Mouse (Mus musculus): ENCODE results near the gene Ppp4r3a. TPM values are rescaled to one million over a fixed set of nuclear protein-coding genes. Genes with fewer than 3 reads are reported as not detected.
A peak's percentile ranks its signal among the peaks of the same experiment; 100 is the strongest.
"Not testable (repeated sequence)": the region's sequence is repeated elsewhere in the genome, so short reads cannot be mapped to it uniquely, and the experiment has no call there.

The Ppp4r3a gene
- polyA plus RNA-seq (2012; rRNA removed) (11.7 and 18.3 TPM in 2 replicates), polyA plus RNA-seq (2014; fragmentation: Nextera tagmentation; extraction: Ambion mirVana) (18.8 and 20.9 TPM in 2 replicates)

GRCm38 (mm10) chr12:101083076-101083838 lies at the start of gene Ppp4r3a:
Gene Ppp4r3a (minus strand): TSS chr12:101083702.
- Histone ChIP-seq H3K4me1 (replicated peaks; ENCODE audit: control insufficient read depth in 2 of 2, insufficient read depth in 2 of 2, low read length in 1 of 2) (peaks cover 9 to 10% of the 10 kb centered on the region in 2 experiments), H3K36me3 (replicated peaks; ENCODE audit: control insufficient read depth, insufficient read depth, low read depth) (peaks cover 11% of the 10 kb centered on the region)
- ATAC-seq (ENCODE audit: insufficient read depth) = peak; percentile 96

GRCm38 (mm10) chr12:101123013-101123412 lies 39.5 kb upstream of the Ppp4r3a start:
- no peak overlapping the region for H3K4me2 ChIP-seq (ENCODE audit: low read depth)
- 15% methylated on average over 1 of the region's 1 CpGs for WGBS (ENCODE audit: insufficient replicate concordance)
- H3K9me3 ChIP-seq (ENCODE audit: control insufficient read depth, low read length) = no peaks in the 10 kb centered on the region
- DNase-seq (ENCODE audit: low read depth in 3 of 3, low spot score in 3 of 3) (no peak), ATAC-seq (ENCODE audit: insufficient read depth) (no peak)
- no peak overlapping the region for H3K4me3 ChIP-seq (ENCODE audit: insufficient read depth in 1 of 2, low read depth in 2 of 2, low read length in 2 of 2)
- no peak overlapping the region for H3K27ac ChIP-seq
- no peak for TF ChIP-seq EP300 (IDR thresholded peaks at IDR 0.05; ENCODE audit: low read depth)
- peak; percentile 49; the same call in 1 of the 2 replicates for TF ChIP-seq CTCF (IDR thresholded peaks at IDR 0.05; ENCODE audit: low read depth)
- no peak overlapping the region for H3K9ac ChIP-seq (replicated peaks)
- H3K27me3 ChIP-seq (ENCODE audit: control insufficient read depth, insufficient read depth, low read length) = no peaks in the 10 kb centered on the region
- H3K4me1 ChIP-seq (replicated peaks; ENCODE audit: control insufficient read depth in 2 of 2, insufficient read depth in 2 of 2, low read length in 1 of 2) = no peaks in the 10 kb centered on the region
- no peaks in the 10 kb centered on the region for H3K36me3 ChIP-seq (replicated peaks; ENCODE audit: control insufficient read depth, insufficient read depth, low read depth)

More at GRCm38 (mm10) chr12:101083076-101083838, at the start of gene Ppp4r3a:
- Histone ChIP-seq H3K27ac (peak within 1 kb of the TSS; percentile 79), H3K27me3 (ENCODE audit: control insufficient read depth, insufficient read depth, low read length) (no peaks in the 10 kb centered on the region), H3K9me3 (ENCODE audit: control insufficient read depth, low read length) (no peaks in the 10 kb centered on the region), H3K4me2 (ENCODE audit: low read depth) (peak within 1 kb of the TSS; percentile 86), H3K9ac (replicated peaks) (peak within 1 kb of the TSS; percentile 97), H3K4me3 (ENCODE audit: insufficient read depth in 1 of 2, low read depth in 2 of 2, low read length in 2 of 2) (peak within 1 kb of the TSS; percentile 81 to 100)
- under 1% methylated on average over 85 of the region's 90 CpGs for whole genome bisulfite sequencing (ENCODE audit: insufficient replicate concordance)
- TF ChIP-seq CTCF (IDR thresholded peaks at IDR 0.05; ENCODE audit: low read depth) (no peak), EP300 (IDR thresholded peaks at IDR 0.05; ENCODE audit: low read depth) (no peak)
- DNase-seq (ENCODE audit: low read depth in 3 of 3, low spot score in 3 of 3) = peak; percentile 91

- DNase-seq (ENCODE audit: low read depth in 3 of 3, low spot score in 3 of 3); ATAC-seq (ENCODE audit: insufficient read depth); H3K4me3 ChIP-seq (ENCODE audit: insufficient read depth in 1 of 2, low read depth in 2 of 2, low read length in 2 of 2); H3K36me3 ChIP-seq (replicated peaks; ENCODE audit: control insufficient read depth, insufficient read depth, low read depth); H3K27me3 ChIP-seq (ENCODE audit: control insufficient read depth, insufficient read depth, low read length); H3K4me1 ChIP-seq (replicated peaks; ENCODE audit: control insufficient read depth in 2 of 2, insufficient read depth in 2 of 2, low read length in 1 of 2); H3K27ac ChIP-seq; H3K4me2 ChIP-seq (ENCODE audit: low read depth); H3K9ac ChIP-seq (replicated peaks); H3K9me3 ChIP-seq (ENCODE audit: control insufficient read depth, low read length): not testable (repeated sequence)
- WGBS (ENCODE audit: insufficient replicate concordance) = 64% methylated on average over 4 of the region's 4 CpGs
These were observed 38.6 kb upstream of the Ppp4r3a start for GRCm38 (mm10) chr12:101122066-101122465.

GRCm38 (mm10) chr12:101109794-101110585 lies 26.5 kb upstream of the Ppp4r3a start:
- WGBS (ENCODE audit: insufficient replicate concordance) = 45% methylated on average over 3 of the region's 3 CpGs
- H3K27ac ChIP-seq; DNase-seq (ENCODE audit: low read depth in 3 of 3, low spot score in 3 of 3); H3K4me1 ChIP-seq (replicated peaks; ENCODE audit: control insufficient read depth in 2 of 2, insufficient read depth in 2 of 2, low read length in 1 of 2); ATAC-seq (ENCODE audit: insufficient read depth); H3K4me3 ChIP-seq (ENCODE audit: insufficient read depth in 1 of 2, low read depth in 2 of 2, low read length in 2 of 2); H3K9ac ChIP-seq (replicated peaks); H3K27me3 ChIP-seq (ENCODE audit: control insufficient read depth, insufficient read depth, low read length); H3K4me2 ChIP-seq (ENCODE audit: low read depth); H3K9me3 ChIP-seq (ENCODE audit: control insufficient read depth, low read length); H3K36me3 ChIP-seq (replicated peaks; ENCODE audit: control insufficient read depth, insufficient read depth, low read depth): not testable (repeated sequence)

GRCm38 (mm10) chr12:101107722-101108121 lies 24.2 kb upstream of the Ppp4r3a start:
- Histone ChIP-seq H3K4me2 (ENCODE audit: low read depth) (no peak overlapping the region), H3K4me3 (ENCODE audit: insufficient read depth in 1 of 2, low read depth in 2 of 2, low read length in 2 of 2) (no peak overlapping the region), H3K27ac (no peak overlapping the region), H3K4me1 (replicated peaks; ENCODE audit: control insufficient read depth in 2 of 2, insufficient read depth in 2 of 2, low read length in 1 of 2) (no peaks in the 10 kb centered on the region), H3K36me3 (replicated peaks; ENCODE audit: control insufficient read depth, insufficient read depth, low read depth) (no peaks in the 10 kb centered on the region), H3K9ac (replicated peaks) (no peak overlapping the region), H3K9me3 (ENCODE audit: control insufficient read depth, low read length) (no peaks in the 10 kb centered on the region), H3K27me3 (ENCODE audit: control insufficient read depth, insufficient read depth, low read length) (no peaks in the 10 kb centered on the region)
- no peak for DNase-seq (ENCODE audit: low read depth in 3 of 3, low spot score in 3 of 3)
- WGBS (ENCODE audit: insufficient replicate concordance) = 60% methylated on average over 1 of the region's 1 CpGs
- no peak for TF ChIP-seq CTCF (IDR thresholded peaks at IDR 0.05; ENCODE audit: low read depth)
- TF ChIP-seq EP300 (IDR thresholded peaks at IDR 0.05; ENCODE audit: low read depth) = no peak
- ATAC-seq (ENCODE audit: insufficient read depth) = no peak
